Mouse (Mus musculus) liver, embryonic 16.5 days (tissue): ENCODE measurements around the gene Cyp2d11. TPM values are rescaled to one million over a fixed set of nuclear protein-coding genes. Genes with fewer than 3 reads are reported as not detected.

Source experiments
- ATAC-seq: fragments of 200-750 bp; cut with Nextera tagmentation; 2 replicates; pipeline ENCODE4 v1.8.0; 2017; ENCODE audit warnings: low read depth, mild to moderate bottlenecking, moderate number of reproducible peaks, moderate library complexity
- H3K27ac ChIP-seq: fragments of 300-500 bp; sonication (generic); 2 replicates; pipeline ENCODE4 v1.5.1; 2014; ENCODE audit warnings: mild to moderate bottlenecking, low read length
- H3K27me3 ChIP-seq: fragments of 300-500 bp; sonication (generic); 2 replicates; pipeline ENCODE4 v1.6.1; 2014; ENCODE audit warnings: low read depth, low read length, mixed read lengths; ENCODE audit not compliant: control insufficient read depth, insufficient read depth
- H3K36me3 ChIP-seq: fragments of 300-500 bp; sonication (generic); 2 replicates; pipeline ENCODE4 v1.6.1; 2014; ENCODE audit warnings: mild to moderate bottlenecking; ENCODE audit not compliant: control insufficient read depth, insufficient read depth
- H3K4me1 ChIP-seq: fragments of 300-500 bp; sonication (generic); 2 replicates; pipeline ENCODE4 v1.6.1; 2014; ENCODE audit warnings: low read depth, low read length, mixed read lengths; ENCODE audit not compliant: control insufficient read depth
- H3K4me2 ChIP-seq: fragments of 300-500 bp; sonication (generic); 2 replicates; pipeline ENCODE4 v1.6.1; 2014; ENCODE audit warnings: low read depth, low read length, mixed read lengths
- H3K4me3 ChIP-seq: fragments of 300-500 bp; sonication (generic); 2 replicates; pipeline ENCODE4 v1.5.1; 2014; ENCODE audit warnings: low read depth, mild to moderate bottlenecking, low read length
- H3K9ac ChIP-seq: fragments of 300-500 bp; sonication (generic); 2 replicates; pipeline ENCODE4 v1.6.1; 2014; ENCODE audit warnings: low read depth, low read length
- H3K9me3 ChIP-seq: fragments of 300-500 bp; sonication (generic); replicated peaks from 2 replicates; pipeline ENCODE4 v1.6.1; 2016; ENCODE audit warnings: low read length; ENCODE audit not compliant: control insufficient read depth
- WGBS: fragments of 180-500 bp; shearing (Covaris S2); extraction: QIAGEN DNeasy Blood & Tissue Kit; methylation state at CpG from one replicate; pipeline ENCODE4 v1.1.7; 2014; ENCODE audit not compliant: insufficient replicate concordance; 5-methylcytosine and 5-hydroxymethylcytosine counted together
- polyA plus RNA-seq: library from polyadenylated mRNA; unstranded; fragments of >200 nt; fragmentation: Nextera tagmentation; extraction: Ambion mirVana; gene quantifications from 2 replicates; pipeline ENCODE4 v1.2.1, GENCODE M21; 2015

The Cyp2d11 gene
- polyA plus RNA-seq, 1 experiment from 2014 or later, result not detected

DNA sequence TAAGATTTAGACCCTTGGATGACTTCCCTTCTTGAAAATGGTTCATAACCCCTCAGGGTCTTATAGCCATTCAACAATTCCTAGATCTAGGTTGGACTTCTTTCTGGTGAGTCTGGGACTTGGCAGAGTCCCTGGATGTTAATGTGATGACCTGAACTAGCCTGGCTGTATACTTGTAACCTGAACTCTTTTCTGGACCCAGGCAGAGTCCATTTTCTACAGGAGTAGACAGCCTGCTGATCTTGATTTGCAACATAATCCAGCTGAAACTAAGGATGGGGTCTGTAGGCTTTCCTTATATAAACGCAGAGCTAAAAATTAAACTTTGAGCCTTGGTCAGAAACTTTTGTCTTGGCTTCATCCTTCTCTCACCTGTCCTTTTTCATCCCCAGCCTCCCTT lies 24.8 kb upstream of the Cyp2d11 start:
- ATAC-seq, result no peak
- no peak overlapping the region for H3K9ac ChIP-seq
- no peaks in the 10 kb centered on the region for H3K9me3 ChIP-seq
- H3K36me3 ChIP-seq, result no peaks in the 10 kb centered on the region
- no peak overlapping the region for H3K27ac ChIP-seq
- no peaks in the 10 kb centered on the region for H3K27me3 ChIP-seq
- no peaks in the 10 kb centered on the region for H3K4me1 ChIP-seq
- no peak overlapping the region for H3K4me2 ChIP-seq
- no peak overlapping the region for H3K4me3 ChIP-seq
- 69% methylated on average over 1 of the region's 1 CpGs for WGBS

DNA sequence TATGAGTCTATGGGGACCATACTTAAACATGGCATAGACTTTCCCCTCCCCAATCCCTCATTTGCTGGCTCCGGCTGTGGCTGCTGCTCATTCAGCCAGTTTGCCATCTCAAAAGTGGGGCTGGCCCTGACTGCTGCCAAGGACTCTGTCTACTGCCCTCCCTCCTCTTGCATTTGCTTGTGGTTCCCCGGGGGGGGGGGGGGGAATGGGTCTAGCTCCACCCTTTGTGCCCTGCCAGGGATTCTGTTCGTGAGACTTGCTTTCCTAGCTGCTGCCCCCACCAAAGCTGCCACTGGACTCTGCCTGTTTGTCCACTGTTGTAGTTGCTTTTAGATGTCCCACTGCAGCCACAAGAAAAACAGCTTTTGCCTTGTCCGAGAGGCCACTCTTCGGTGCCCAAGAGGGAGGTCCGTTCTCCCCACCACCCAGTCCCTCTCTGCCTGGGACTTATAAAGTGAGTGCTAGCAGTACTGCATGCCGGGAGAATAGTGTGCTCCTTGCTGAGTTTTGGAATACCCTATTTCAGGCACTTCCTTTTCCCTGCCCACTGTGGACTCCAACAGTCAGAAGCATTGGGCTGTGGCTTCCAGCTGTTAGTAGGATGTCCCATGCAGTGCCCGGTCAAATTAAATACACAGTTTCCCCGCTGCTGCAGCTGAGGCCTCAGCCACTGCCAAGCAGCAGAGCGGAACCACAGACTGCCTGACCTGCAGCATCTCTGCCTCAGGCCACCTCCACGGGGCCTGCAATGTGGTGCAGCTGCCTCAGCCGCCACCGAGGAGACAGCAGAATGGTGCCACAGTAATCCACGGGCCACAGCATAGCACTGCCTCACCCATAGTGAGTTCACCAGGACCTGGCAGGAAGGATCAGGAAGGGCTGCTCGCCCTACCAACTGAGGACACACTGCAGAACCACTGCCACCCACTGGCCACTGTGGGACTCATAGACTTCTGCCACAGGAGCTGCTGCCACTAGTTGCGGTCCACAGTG lies 23.3 kb upstream of the Cyp2d11 start:
- H3K4me2 ChIP-seq, result no peak overlapping the region
- no peak overlapping the region for H3K4me3 ChIP-seq
- H3K27me3 ChIP-seq, result no peaks in the 10 kb centered on the region
- ATAC-seq, result peak; percentile 74
- H3K9me3 ChIP-seq, result no peaks in the 10 kb centered on the region
- H3K9ac ChIP-seq, result no peak overlapping the region
- WGBS, result 36% methylated on average over 16 of the region's 16 CpGs
- H3K4me1 ChIP-seq, result no peaks in the 10 kb centered on the region
- H3K27ac ChIP-seq, result no peak overlapping the region
- H3K36me3 ChIP-seq, result no peaks in the 10 kb centered on the region

DNA sequence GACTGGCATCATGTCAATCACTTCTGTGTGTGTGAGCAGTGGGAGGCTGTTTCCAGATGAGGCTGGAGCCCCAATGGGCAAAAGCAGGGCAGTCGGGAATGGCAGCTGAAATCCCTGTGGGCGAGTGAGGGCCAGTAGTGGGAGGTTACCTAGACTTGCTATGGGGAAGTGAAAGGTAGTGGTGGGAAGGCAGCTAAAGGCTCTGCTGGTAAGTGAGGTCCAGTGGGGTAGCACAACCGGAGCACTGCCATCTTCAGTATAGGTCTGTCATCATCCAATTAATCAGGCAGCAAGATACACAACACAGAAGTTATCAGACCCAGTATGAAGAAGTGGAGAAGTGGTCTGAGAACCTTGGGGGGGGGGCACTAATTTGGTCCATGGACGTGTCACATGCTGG lies 13.7 kb upstream of the Cyp2d11 start:
- no peak for ATAC-seq
- Histone ChIP-seq H3K9ac (no peak overlapping the region), H3K4me2 (no peak overlapping the region), H3K27ac (no peak overlapping the region; the same call in 1 of the 2 replicates), H3K36me3 (no peaks in the 10 kb centered on the region), H3K9me3 (no peaks in the 10 kb centered on the region), H3K27me3 (no peaks in the 10 kb centered on the region), H3K4me3 (no peak overlapping the region), H3K4me1 (peaks cover 2% of the 10 kb centered on the region; the same call in 1 of the 2 replicates)
- WGBS, result 43% methylated on average over 4 of the region's 4 CpGs

DNA sequence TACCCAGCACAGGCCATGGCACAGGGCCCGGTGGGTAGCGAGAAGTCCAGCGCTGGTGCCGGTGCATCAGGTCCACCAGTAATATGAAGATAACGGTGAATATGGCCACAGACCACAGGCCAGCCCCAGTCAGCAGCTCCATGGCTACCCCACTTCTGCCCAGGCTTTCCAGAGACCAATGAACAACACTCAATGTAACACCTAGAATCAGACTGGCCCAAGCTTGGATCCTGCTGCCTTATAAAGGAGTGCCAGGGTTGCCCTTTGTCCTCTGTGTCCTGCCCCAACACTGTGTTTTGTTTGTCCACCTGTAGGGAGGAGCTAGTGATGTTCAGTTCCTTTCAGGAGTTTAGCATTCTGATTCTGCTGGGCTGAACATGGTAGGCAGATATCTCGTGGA lies 13.2 kb upstream of the Cyp2d11 start, which contains the start of gene Cyp2d10:
Gene Cyp2d10, minus strand, starts transcription at position 215 of the 400 bp plus-strand sequence.
- H3K27ac ChIP-seq, result no peak within 1 kb of the TSS; the same call in 1 of the 2 replicates
- H3K9me3 ChIP-seq, result no peaks in the 10 kb centered on the region
- H3K4me2 ChIP-seq, result peak within 1 kb of the TSS; percentile 32

DNA sequence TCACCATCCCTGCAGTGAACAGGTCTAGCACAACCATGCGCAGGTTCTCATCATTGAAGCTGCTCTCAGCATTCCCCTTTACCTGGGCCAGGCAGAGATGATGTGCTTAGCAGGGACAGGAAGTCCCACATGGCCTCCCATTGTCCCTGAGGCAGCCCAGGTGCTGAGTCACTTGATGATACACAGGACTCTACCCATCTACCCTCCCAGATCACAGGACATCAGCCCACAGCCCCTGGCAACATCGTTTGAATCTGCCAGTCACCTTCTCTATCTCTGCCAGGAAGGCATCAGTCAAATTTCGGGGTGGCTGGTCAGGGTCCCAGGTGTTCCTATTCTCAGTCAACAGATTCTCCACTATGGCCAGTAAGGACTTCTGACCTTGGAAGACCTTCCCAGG lies 10.3 kb upstream of the Cyp2d11 start:
- H3K9me3 ChIP-seq, result no peaks in the 10 kb centered on the region
- H3K27me3 ChIP-seq, result no peaks in the 10 kb centered on the region
- H3K27ac ChIP-seq, result no peak overlapping the region
- H3K4me3 ChIP-seq, result no peak overlapping the region
- peaks cover 2% of the 10 kb centered on the region; the same call in 1 of the 2 replicates for H3K4me1 ChIP-seq
- no peak overlapping the region for H3K4me2 ChIP-seq
- ATAC-seq, result no peak
- WGBS, result 63% methylated on average over 3 of the region's 3 CpGs
- no peak overlapping the region for H3K9ac ChIP-seq
- H3K36me3 ChIP-seq, result no peaks in the 10 kb centered on the region

More for the DNA sequence above, 13.2 kb upstream of the Cyp2d11 start, which contains the start of gene Cyp2d10:
- 72% methylated on average over 6 of the region's 6 CpGs for WGBS
- H3K36me3 ChIP-seq, result no peaks in the 10 kb centered on the region
- H3K4me3 ChIP-seq, result peak within 1 kb of the TSS; percentile 42
- peak; percentile 84 for ATAC-seq
- H3K9ac ChIP-seq, result peak within 1 kb of the TSS; percentile 38
- H3K4me1 ChIP-seq, result peaks cover 2% of the 10 kb centered on the region; the same call in 1 of the 2 replicates
- no peaks in the 10 kb centered on the region for H3K27me3 ChIP-seq

DNA sequence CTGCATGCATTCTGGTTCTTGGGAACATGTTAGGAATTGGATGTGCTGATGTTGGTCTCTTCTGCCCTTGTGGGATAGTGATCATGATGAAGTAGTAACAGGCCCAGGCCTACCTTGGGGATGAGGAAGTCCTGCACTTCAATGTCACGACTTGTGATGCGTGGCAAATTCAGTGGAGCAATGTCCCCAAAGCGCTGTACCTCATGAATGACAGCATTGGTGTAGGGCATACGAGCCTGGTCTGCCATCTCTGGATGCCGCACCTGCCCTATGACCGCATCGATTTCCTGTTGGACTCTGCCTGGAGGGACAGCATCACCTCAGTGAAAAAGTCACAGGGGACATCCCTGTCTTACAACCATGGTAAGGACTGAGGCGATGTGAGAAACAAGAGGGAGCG lies 9.8 kb upstream of the Cyp2d11 start:
- ATAC-seq, result no peak
- Histone ChIP-seq H3K27ac (no peak overlapping the region), H3K4me1 (peaks cover 2% of the 10 kb centered on the region; the same call in 1 of the 2 replicates), H3K4me2 (no peak overlapping the region), H3K4me3 (no peak overlapping the region), H3K36me3 (no peaks in the 10 kb centered on the region), H3K27me3 (no peaks in the 10 kb centered on the region), H3K9me3 (no peaks in the 10 kb centered on the region), H3K9ac (no peak overlapping the region)
- 72% methylated on average over 9 of the region's 9 CpGs for WGBS

DNA sequence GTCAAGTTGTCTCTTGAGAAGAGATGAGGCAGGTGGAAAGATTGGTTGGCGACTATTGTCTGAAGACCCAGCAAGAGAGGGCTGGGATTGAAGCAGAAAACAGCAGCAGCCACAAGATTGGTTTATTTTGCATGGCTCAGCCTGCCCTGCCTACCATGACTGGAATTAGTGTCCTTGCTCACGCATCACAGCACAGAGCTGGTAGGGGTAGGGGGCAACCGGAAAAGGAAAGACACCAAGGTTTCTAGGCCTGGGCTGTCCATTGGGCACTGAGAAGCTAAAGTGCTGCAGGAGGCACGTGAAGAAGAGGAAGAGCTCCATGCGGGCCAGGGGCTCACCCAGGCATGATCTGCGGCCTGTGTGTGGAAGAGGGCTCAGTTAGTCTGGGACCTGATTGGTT lies 8.9 kb upstream of the Cyp2d11 start:
- H3K4me2 ChIP-seq, result no peak overlapping the region
- WGBS, result 59% methylated on average over 6 of the region's 6 CpGs
- no peak overlapping the region for H3K27ac ChIP-seq
- no peaks in the 10 kb centered on the region for H3K9me3 ChIP-seq
- H3K36me3 ChIP-seq, result no peaks in the 10 kb centered on the region
- ATAC-seq, result no peak
- no peak overlapping the region for H3K4me3 ChIP-seq
- peaks cover 2% of the 10 kb centered on the region; the same call in 1 of the 2 replicates for H3K4me1 ChIP-seq
- no peak overlapping the region for H3K9ac ChIP-seq
- H3K27me3 ChIP-seq, result no peaks in the 10 kb centered on the region

DNA sequence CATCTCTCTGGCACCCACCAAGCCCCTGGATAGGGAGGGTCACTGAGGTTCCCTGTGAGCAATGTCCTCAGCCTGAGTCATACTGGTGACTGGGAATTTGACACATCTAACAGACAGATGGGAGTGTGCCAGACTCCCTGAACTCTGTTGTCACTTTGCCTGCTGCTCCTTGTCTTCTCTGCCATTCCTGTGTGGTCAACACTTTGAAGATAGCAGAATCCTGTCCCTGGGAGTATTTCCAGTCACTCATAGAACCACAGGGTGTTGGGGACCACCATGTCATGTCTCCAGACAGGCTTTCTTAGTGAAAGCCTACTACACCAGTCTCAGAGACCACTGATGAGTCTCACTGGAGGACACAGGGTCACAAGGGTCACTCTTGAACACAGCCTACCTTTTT lies 8.3 kb upstream of the Cyp2d11 start:
- no peak for ATAC-seq
- Histone ChIP-seq H3K27ac (no peak overlapping the region), H3K27me3 (no peaks in the 10 kb centered on the region), H3K36me3 (no peaks in the 10 kb centered on the region), H3K9me3 (no peaks in the 10 kb centered on the region), H3K4me2 (no peak overlapping the region), H3K4me3 (no peak overlapping the region), H3K9ac (no peak overlapping the region), H3K4me1 (no peaks in the 10 kb centered on the region)

DNA sequence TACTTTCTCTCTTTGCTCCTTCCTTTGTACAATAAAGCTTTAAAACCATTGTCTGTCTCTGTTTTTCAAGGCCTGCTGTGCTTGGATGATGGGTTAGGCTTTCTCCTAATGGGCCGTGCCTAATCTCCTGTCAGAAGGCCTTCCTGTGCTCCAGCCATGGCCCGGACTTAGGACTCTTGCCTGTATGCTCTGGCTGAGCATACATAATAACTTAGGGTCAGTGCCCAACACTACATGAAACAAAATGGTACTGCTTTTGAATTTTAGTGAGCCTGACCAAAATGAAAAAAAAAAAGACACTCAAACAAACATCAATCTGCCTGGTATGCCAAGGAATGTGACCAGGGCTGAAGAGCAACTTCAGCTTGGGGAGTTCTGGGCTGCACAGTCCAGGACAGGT lies 7.7 kb upstream of the Cyp2d11 start:
- H3K9ac ChIP-seq, result no peak overlapping the region
- H3K4me2 ChIP-seq, result no peak overlapping the region
- H3K4me1 ChIP-seq, result no peaks in the 10 kb centered on the region
- H3K27me3 ChIP-seq, result no peaks in the 10 kb centered on the region
- 55% methylated on average over 2 of the region's 2 CpGs for WGBS
- no peaks in the 10 kb centered on the region for H3K36me3 ChIP-seq
- H3K27ac ChIP-seq, result no peak overlapping the region
- no peak overlapping the region for H3K4me3 ChIP-seq
- no peak for ATAC-seq
- H3K9me3 ChIP-seq, result no peaks in the 10 kb centered on the region
